Mouse (Mus musculus): ENCODE measurements around the gene Peli1. TPM values are rescaled to one million over a fixed set of nuclear protein-coding genes. Genes with fewer than 3 reads are reported as not detected.

The Peli1 gene
- polyA plus RNA-seq, 1 experiment: 113 TPM

GRCm38 (mm10) chr11:21103186-21103585 is 12.1 kb downstream of the Peli1 start:
- Histone ChIP-seq H3K36me3 (ENCODE audit: control insufficient read depth, insufficient read depth, low read length) (peaks cover 5% of the 10 kb centered on the region; the same call in 1 of the 2 replicates), H3K4me3 (ENCODE audit: low read depth, low read length) (no peak overlapping the region), H3K4me1 (ENCODE audit: control insufficient read depth, insufficient read depth, insufficient read length, low read length) (peaks cover 18% of the 10 kb centered on the region), H3K27ac (ENCODE audit: insufficient read depth, low read depth, low read length) (no peak overlapping the region), H3K27me3 (ENCODE audit: control insufficient read depth, insufficient read depth, low read length) (no peaks in the 10 kb centered on the region)
- TF ChIP-seq POLR2A (IDR thresholded peaks at IDR 0.05; ENCODE audit: low read depth, low read length) (no peak), CTCF (IDR thresholded peaks at IDR 0.05; ENCODE audit: extremely low read depth, insufficient read length, insufficient replicate concordance, low read depth, low read length) (no peak)
- 45% methylated on average over 2 of the region's 2 CpGs for WGBS

- no peak overlapping the region for H3K27ac ChIP-seq (ENCODE audit: insufficient read depth, low read depth, low read length)
- WGBS: 20% methylated on average over 1 of the region's 1 CpGs
- TF ChIP-seq CTCF (IDR thresholded peaks at IDR 0.05; ENCODE audit: extremely low read depth, insufficient read length, insufficient replicate concordance, low read depth, low read length) (no peak), POLR2A (IDR thresholded peaks at IDR 0.05; ENCODE audit: low read depth, low read length) (no peak)
- no peak overlapping the region for H3K4me3 ChIP-seq (ENCODE audit: low read depth, low read length)
- H3K4me1 ChIP-seq (ENCODE audit: control insufficient read depth, insufficient read depth, insufficient read length, low read length): peaks cover 18% of the 10 kb centered on the region
- peaks cover 7% of the 10 kb centered on the region; the same call in 1 of the 2 replicates for H3K36me3 ChIP-seq (ENCODE audit: control insufficient read depth, insufficient read depth, low read length)
- no peaks in the 10 kb centered on the region for H3K27me3 ChIP-seq (ENCODE audit: control insufficient read depth, insufficient read depth, low read length)
These were observed 14.3 kb downstream of the Peli1 start for GRCm38 (mm10) chr11:21105393-21105792.

GRCm38 (mm10) chr11:21107120-21107519 is 16.0 kb downstream of the Peli1 start:
- H3K36me3 ChIP-seq (ENCODE audit: control insufficient read depth, insufficient read depth, low read length): peaks cover 7% of the 10 kb centered on the region; the same call in 1 of the 2 replicates
- WGBS: 89% methylated on average over 1 of the region's 1 CpGs
- no peaks in the 10 kb centered on the region for H3K27me3 ChIP-seq (ENCODE audit: control insufficient read depth, insufficient read depth, low read length)
- H3K4me1 ChIP-seq (ENCODE audit: control insufficient read depth, insufficient read depth, insufficient read length, low read length): peaks cover 16% of the 10 kb centered on the region
- TF ChIP-seq CTCF (IDR thresholded peaks at IDR 0.05; ENCODE audit: extremely low read depth, insufficient read length, insufficient replicate concordance, low read depth, low read length) (no peak), POLR2A (IDR thresholded peaks at IDR 0.05; ENCODE audit: low read depth, low read length) (no peak)
- H3K27ac ChIP-seq (ENCODE audit: insufficient read depth, low read depth, low read length): no peak overlapping the region
- no peak overlapping the region for H3K4me3 ChIP-seq (ENCODE audit: low read depth, low read length)

DNA sequence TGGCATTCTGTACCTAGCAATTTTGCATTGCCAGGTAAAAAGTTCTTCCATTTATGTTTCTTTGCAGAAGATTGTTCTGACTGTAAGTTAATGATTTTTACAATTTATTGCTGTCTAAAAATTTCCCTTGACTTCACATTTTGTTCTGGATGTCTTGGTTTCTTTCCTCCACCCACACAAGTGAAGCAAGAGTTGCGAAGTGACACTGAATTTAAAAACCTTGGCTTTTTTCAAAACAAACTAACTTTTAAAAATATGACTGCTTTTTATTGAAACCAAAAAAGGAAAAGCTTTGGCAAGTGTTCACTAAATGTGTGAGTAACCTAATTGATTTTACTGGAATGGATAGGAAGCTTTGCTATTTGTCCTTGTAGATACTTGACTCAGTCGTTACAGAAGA is 18.2 kb downstream of the Peli1 start:
- 72% methylated on average over 2 of the region's 2 CpGs for WGBS
- no peak overlapping the region for H3K27ac ChIP-seq (ENCODE audit: insufficient read depth, low read depth, low read length)
- H3K36me3 ChIP-seq (ENCODE audit: control insufficient read depth, insufficient read depth, low read length): peaks cover 7% of the 10 kb centered on the region; the same call in 1 of the 2 replicates
- H3K4me1 ChIP-seq (ENCODE audit: control insufficient read depth, insufficient read depth, insufficient read length, low read length): peaks cover 14% of the 10 kb centered on the region
- TF ChIP-seq POLR2A (IDR thresholded peaks at IDR 0.05; ENCODE audit: low read depth, low read length) (no peak), CTCF (IDR thresholded peaks at IDR 0.05; ENCODE audit: extremely low read depth, insufficient read length, insufficient replicate concordance, low read depth, low read length) (no peak)
- no peak overlapping the region for H3K4me3 ChIP-seq (ENCODE audit: low read depth, low read length)
- H3K27me3 ChIP-seq (ENCODE audit: control insufficient read depth, insufficient read depth, low read length): no peaks in the 10 kb centered on the region

DNA sequence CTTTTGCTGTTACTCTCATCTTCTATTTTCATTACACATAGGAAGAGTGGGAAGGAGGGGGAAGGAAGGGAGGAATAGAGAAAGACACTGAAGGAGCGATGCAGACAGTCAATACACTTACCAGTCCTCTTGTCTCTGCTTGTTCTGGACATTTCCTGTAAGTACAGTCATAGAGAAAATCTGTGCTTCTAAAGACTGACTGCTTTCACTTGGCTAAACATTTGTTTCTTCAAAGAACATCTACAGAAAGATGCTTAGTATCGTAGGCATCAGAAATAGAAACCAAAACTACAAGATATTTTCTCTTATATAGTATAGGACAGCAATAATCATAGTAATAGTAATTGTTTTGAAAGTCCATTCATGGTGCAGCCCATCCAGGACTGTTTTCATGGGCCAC is 23.4 kb downstream of the Peli1 start:
- Histone ChIP-seq H3K4me3 (ENCODE audit: low read depth, low read length) (no peak overlapping the region), H3K27me3 (ENCODE audit: control insufficient read depth, insufficient read depth, low read length) (no peaks in the 10 kb centered on the region), H3K4me1 (ENCODE audit: control insufficient read depth, insufficient read depth, insufficient read length, low read length) (peaks cover 9% of the 10 kb centered on the region), H3K27ac (ENCODE audit: insufficient read depth, low read depth, low read length) (no peak overlapping the region), H3K36me3 (ENCODE audit: control insufficient read depth, insufficient read depth, low read length) (0 out of 2 replicates have a peak, but pooled peaks cover 1% of the 10 kb centered on the region)
- no peak for TF ChIP-seq POLR2A (IDR thresholded peaks at IDR 0.05; ENCODE audit: low read depth, low read length)
- TF ChIP-seq CTCF (IDR thresholded peaks at IDR 0.05; ENCODE audit: extremely low read depth, insufficient read length, insufficient replicate concordance, low read depth, low read length): no peak
- WGBS: 55% methylated on average over 2 of the region's 2 CpGs

DNA sequence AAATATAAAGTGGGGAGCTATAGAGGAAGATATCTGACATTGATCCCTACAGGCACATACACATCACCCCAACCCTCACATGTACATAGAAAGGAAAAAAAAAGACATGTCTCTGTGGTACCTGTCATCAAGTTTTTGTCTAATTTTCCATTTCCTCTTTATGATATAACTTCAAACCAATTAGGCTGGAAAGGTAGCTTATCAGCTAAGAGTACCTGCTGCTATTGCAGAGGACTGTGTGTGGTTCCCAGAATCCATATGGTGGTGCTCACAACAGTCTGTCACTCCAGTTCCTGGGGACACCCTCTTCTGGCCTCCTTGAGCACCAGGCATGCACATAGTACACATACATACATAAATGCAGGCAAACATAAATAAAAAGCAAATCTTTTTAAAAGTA is 24.7 kb downstream of the Peli1 start:
- Histone ChIP-seq H3K36me3 (ENCODE audit: control insufficient read depth, insufficient read depth, low read length) (no peaks in the 10 kb centered on the region), H3K4me1 (ENCODE audit: control insufficient read depth, insufficient read depth, insufficient read length, low read length) (peaks cover 12% of the 10 kb centered on the region), H3K27ac (ENCODE audit: insufficient read depth, low read depth, low read length) (no peak overlapping the region), H3K4me3 (ENCODE audit: low read depth, low read length) (no peak overlapping the region), H3K27me3 (ENCODE audit: control insufficient read depth, insufficient read depth, low read length) (no peaks in the 10 kb centered on the region)
- TF ChIP-seq CTCF (IDR thresholded peaks at IDR 0.05; ENCODE audit: extremely low read depth, insufficient read length, insufficient replicate concordance, low read depth, low read length): no peak
- TF ChIP-seq POLR2A (IDR thresholded peaks at IDR 0.05; ENCODE audit: low read depth, low read length): no peak

DNA sequence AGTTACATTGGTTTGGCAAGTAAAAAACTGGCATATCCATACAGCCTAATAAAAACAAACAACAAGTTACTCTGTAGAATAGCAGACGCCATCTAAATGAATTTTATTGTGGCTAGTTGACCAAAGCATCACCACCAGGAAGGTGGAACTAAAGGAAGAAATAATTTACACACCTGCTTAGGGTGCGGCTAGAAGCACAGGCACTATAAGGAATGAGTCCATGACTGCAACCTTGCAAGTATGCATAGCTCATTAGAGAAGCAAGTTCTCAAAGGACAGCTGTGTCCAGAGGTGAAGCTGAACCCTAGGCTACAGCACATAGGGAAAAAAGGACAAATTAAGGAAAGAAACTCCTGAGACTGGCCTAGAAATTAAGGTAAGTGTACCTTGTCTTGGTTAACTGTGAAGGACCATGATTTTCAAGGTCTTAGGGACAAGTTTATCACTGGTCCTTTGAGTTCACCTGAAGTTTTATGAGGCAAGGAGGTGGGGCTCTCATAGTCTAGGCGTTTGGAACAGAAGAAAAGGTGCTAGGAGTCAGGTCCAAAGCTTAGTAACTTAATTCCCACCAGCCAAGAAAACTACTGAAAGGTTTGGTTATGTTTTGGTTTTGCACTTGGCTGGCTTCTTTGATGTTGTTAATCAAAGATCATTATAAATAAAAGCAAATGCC is 25.7 kb downstream of the Peli1 start:
- Histone ChIP-seq H3K4me1 (ENCODE audit: control insufficient read depth, insufficient read depth, insufficient read length, low read length) (peaks cover 14% of the 10 kb centered on the region), H3K4me3 (ENCODE audit: low read depth, low read length) (no peak overlapping the region), H3K36me3 (ENCODE audit: control insufficient read depth, insufficient read depth, low read length) (no peaks in the 10 kb centered on the region), H3K27me3 (ENCODE audit: control insufficient read depth, insufficient read depth, low read length) (no peaks in the 10 kb centered on the region), H3K27ac (ENCODE audit: insufficient read depth, low read depth, low read length) (peak overlapping the region; percentile 19; the same call in 1 of the 2 replicates)
- 26% methylated on average over 3 of the region's 3 CpGs for WGBS
- TF ChIP-seq CTCF (IDR thresholded peaks at IDR 0.05; ENCODE audit: extremely low read depth, insufficient read length, insufficient replicate concordance, low read depth, low read length) (no peak), POLR2A (IDR thresholded peaks at IDR 0.05; ENCODE audit: low read depth, low read length) (no peak)
